Mouse (Mus musculus): ENCODE data around the gene Rbfox2. TPM values are rescaled to one million over a fixed set of nuclear protein-coding genes. Genes with fewer than 3 reads are reported as not detected.

Gene Rbfox2
- polyA plus RNA-seq, 2 experiments, result 7.2 to 9.9 TPM

- no peaks in the 10 kb centered on the region for H3K27me3 ChIP-seq (ENCODE audit: control insufficient read depth, insufficient read depth, low read length)
- no peaks in the 10 kb centered on the region for H3K36me3 ChIP-seq (replicated peaks; ENCODE audit: control insufficient read depth, insufficient read depth, low read depth)
- no peak for ATAC-seq (ENCODE audit: insufficient read depth)
- no peak for DNase-seq (ENCODE audit: low read depth in 3 of 3, low spot score in 3 of 3)
- no peaks in the 10 kb centered on the region for H3K9me3 ChIP-seq (ENCODE audit: control insufficient read depth, low read length)
- H3K9ac ChIP-seq (replicated peaks), result no peak overlapping the region
- H3K27ac ChIP-seq, result no peak overlapping the region
- no peak overlapping the region for H3K4me3 ChIP-seq (ENCODE audit: insufficient read depth in 1 of 2, low read depth in 2 of 2, low read length in 2 of 2)
- 18% methylated on average over 6 of the region's 6 CpGs for WGBS (ENCODE audit: insufficient replicate concordance)
- peaks cover 0 to 7% of the 10 kb centered on the region in 2 experiments; a peak in 2 of 4 replicates for H3K4me1 ChIP-seq (replicated peaks; ENCODE audit: control insufficient read depth in 2 of 2, insufficient read depth in 2 of 2, low read length in 1 of 2)
- no peak for TF ChIP-seq EP300 (IDR thresholded peaks at IDR 0.05; ENCODE audit: low read depth)
- TF ChIP-seq CTCF (IDR thresholded peaks at IDR 0.05; ENCODE audit: low read depth), result no peak
- H3K4me2 ChIP-seq (ENCODE audit: low read depth), result no peak overlapping the region
Measured at GRCm38 (mm10) chr15:77163336-77163735, 143.5 kb downstream of the Rbfox2 start.

- Histone ChIP-seq H3K27me3 (ENCODE audit: control insufficient read depth, insufficient read depth, low read length) (no peaks in the 10 kb centered on the region), H3K36me3 (replicated peaks; ENCODE audit: control insufficient read depth, insufficient read depth, low read depth) (no peaks in the 10 kb centered on the region), H3K9me3 (ENCODE audit: control insufficient read depth, low read length) (no peaks in the 10 kb centered on the region), H3K27ac (no peak overlapping the region), H3K4me2 (ENCODE audit: low read depth) (no peak overlapping the region), H3K9ac (replicated peaks) (no peak overlapping the region), H3K4me1 (replicated peaks; ENCODE audit: control insufficient read depth in 2 of 2, insufficient read depth in 2 of 2, low read length in 1 of 2) (peaks cover 0 to 7% of the 10 kb centered on the region in 2 experiments; a peak in 2 of 4 replicates), H3K4me3 (ENCODE audit: insufficient read depth in 1 of 2, low read depth in 2 of 2, low read length in 2 of 2) (no peak overlapping the region)
- DNase-seq (ENCODE audit: low read depth in 3 of 3, low spot score in 3 of 3) (no peak), ATAC-seq (ENCODE audit: insufficient read depth) (no peak)
- 67% methylated on average over 6 of the region's 6 CpGs for WGBS (ENCODE audit: insufficient replicate concordance)
- TF ChIP-seq CTCF (IDR thresholded peaks at IDR 0.05; ENCODE audit: low read depth), result no peak
- TF ChIP-seq EP300 (IDR thresholded peaks at IDR 0.05; ENCODE audit: low read depth), result no peak
Measured at GRCm38 (mm10) chr15:77162931-77163330, 143.9 kb downstream of the Rbfox2 start.

GRCm38 (mm10) chr15:77161382-77161781, 145.4 kb downstream of the Rbfox2 start:
- WGBS (ENCODE audit: insufficient replicate concordance), result 23% methylated on average over 5 of the region's 5 CpGs
- ATAC-seq (ENCODE audit: insufficient read depth) (no peak), DNase-seq (ENCODE audit: low read depth in 3 of 3, low spot score in 3 of 3) (no peak)
- Histone ChIP-seq H3K27me3 (ENCODE audit: control insufficient read depth, insufficient read depth, low read length) (no peaks in the 10 kb centered on the region), H3K4me1 (replicated peaks; ENCODE audit: control insufficient read depth in 2 of 2, insufficient read depth in 2 of 2, low read length in 1 of 2) (peaks cover 0 to 8% of the 10 kb centered on the region in 2 experiments; a peak in 1 of 4 replicates), H3K4me2 (ENCODE audit: low read depth) (no peak overlapping the region), H3K9me3 (ENCODE audit: control insufficient read depth, low read length) (no peaks in the 10 kb centered on the region), H3K36me3 (replicated peaks; ENCODE audit: control insufficient read depth, insufficient read depth, low read depth) (no peaks in the 10 kb centered on the region), H3K27ac (no peak overlapping the region), H3K9ac (replicated peaks) (no peak overlapping the region), H3K4me3 (ENCODE audit: insufficient read depth in 1 of 2, low read depth in 2 of 2, low read length in 2 of 2) (no peak overlapping the region)
- TF ChIP-seq CTCF (IDR thresholded peaks at IDR 0.05; ENCODE audit: low read depth) (no peak), EP300 (IDR thresholded peaks at IDR 0.05; ENCODE audit: low read depth) (no peak)

DNA sequence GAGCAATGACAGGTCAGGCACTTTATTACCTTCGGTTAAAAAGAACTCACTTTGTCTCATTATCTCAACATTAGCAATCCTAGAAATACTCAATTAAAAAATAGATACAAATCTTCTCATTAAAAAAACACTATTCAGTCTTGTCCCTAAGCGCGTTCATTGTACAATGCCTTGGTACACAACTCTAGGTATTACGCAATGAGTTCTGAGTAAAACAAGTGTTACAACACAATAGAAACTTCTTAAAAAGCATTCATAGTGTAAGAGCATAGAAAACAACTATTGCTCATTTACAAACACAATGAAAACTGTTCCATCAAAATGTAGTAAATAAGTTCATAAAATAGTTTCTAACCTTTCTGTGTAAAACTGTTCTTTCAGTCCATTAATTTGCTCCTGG, 146.0 kb downstream of the Rbfox2 start:
- H3K27ac ChIP-seq, result no peak overlapping the region
- no peaks in the 10 kb centered on the region for H3K9me3 ChIP-seq (ENCODE audit: control insufficient read depth, low read length)
- no peaks in the 10 kb centered on the region for H3K36me3 ChIP-seq (replicated peaks; ENCODE audit: control insufficient read depth, insufficient read depth, low read depth)
- no peak for DNase-seq (ENCODE audit: low read depth in 3 of 3, low spot score in 3 of 3)
- H3K27me3 ChIP-seq (ENCODE audit: control insufficient read depth, insufficient read depth, low read length), result no peaks in the 10 kb centered on the region
- H3K4me2 ChIP-seq (ENCODE audit: low read depth), result no peak overlapping the region
- TF ChIP-seq EP300 (IDR thresholded peaks at IDR 0.05; ENCODE audit: low read depth), result no peak
- no peak for TF ChIP-seq CTCF (IDR thresholded peaks at IDR 0.05; ENCODE audit: low read depth)
- 59% methylated on average over 4 of the region's 4 CpGs for WGBS (ENCODE audit: insufficient replicate concordance)
- no peak for ATAC-seq (ENCODE audit: insufficient read depth)
- peaks cover 0 to 5% of the 10 kb centered on the region in 2 experiments; a peak in 1 of 4 replicates for H3K4me1 ChIP-seq (replicated peaks; ENCODE audit: control insufficient read depth in 2 of 2, insufficient read depth in 2 of 2, low read length in 1 of 2)
- H3K9ac ChIP-seq (replicated peaks), result no peak overlapping the region
- no peak overlapping the region for H3K4me3 ChIP-seq (ENCODE audit: insufficient read depth in 1 of 2, low read depth in 2 of 2, low read length in 2 of 2)

DNA sequence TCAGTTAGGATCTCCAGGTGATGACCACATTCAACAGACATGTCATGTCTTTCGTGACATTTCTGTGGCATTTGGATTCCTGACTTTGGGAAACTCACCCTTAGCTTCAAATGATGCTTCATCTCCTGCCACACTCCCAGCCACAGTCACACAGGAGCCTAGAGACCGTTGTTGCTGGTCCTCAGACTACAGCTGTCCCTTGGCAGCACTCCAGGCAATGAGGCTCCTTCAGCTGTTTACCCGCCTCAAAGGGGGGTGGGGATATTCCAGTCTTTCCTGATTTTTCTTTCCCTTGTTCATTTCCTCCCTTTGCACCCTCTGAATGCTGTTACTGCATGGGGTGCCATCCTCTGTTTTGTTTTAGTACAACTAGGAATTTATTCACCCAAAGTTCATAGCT, 150.3 kb downstream of the Rbfox2 start:
- Histone ChIP-seq H3K4me2 (ENCODE audit: low read depth) (no peak overlapping the region), H3K9me3 (ENCODE audit: control insufficient read depth, low read length) (no peaks in the 10 kb centered on the region), H3K36me3 (replicated peaks; ENCODE audit: control insufficient read depth, insufficient read depth, low read depth) (no peaks in the 10 kb centered on the region), H3K4me3 (ENCODE audit: insufficient read depth in 1 of 2, low read depth in 2 of 2, low read length in 2 of 2) (no peak overlapping the region), H3K27me3 (ENCODE audit: control insufficient read depth, insufficient read depth, low read length) (no peaks in the 10 kb centered on the region), H3K9ac (replicated peaks) (no peak overlapping the region), H3K4me1 (replicated peaks; ENCODE audit: control insufficient read depth in 2 of 2, insufficient read depth in 2 of 2, low read length in 1 of 2) (peaks cover 0 to 7% of the 10 kb centered on the region in 2 experiments; a peak in 2 of 4 replicates), H3K27ac (no peak overlapping the region)
- ATAC-seq (ENCODE audit: insufficient read depth), result no peak
- no peak for DNase-seq (ENCODE audit: low read depth in 3 of 3, low spot score in 3 of 3)
- TF ChIP-seq EP300 (IDR thresholded peaks at IDR 0.05; ENCODE audit: low read depth) (no peak), CTCF (IDR thresholded peaks at IDR 0.05; ENCODE audit: low read depth) (no peak)
- 41% methylated on average over 3 of the region's 3 CpGs for WGBS (ENCODE audit: insufficient replicate concordance)

All from liver, embryonic 14.5 days (tissue).